Mouse (Mus musculus) brain, embryonic 14.5 days (tissue): ENCODE measurements around the gene Fam193b. TPM values are rescaled to one million over a fixed set of nuclear protein-coding genes. Genes with fewer than 3 reads are reported as not detected.

Source experiments
- DNase-seq: peaks from one replicate; pipeline ENCODE4 v3.0.0-alpha.2; 2011; ENCODE audit warnings: low read depth
- CTCF ChIP-seq: fragments of 200-500 bp; IDR thresholded peaks from 2 replicates; pipeline ENCODE4 v1.5.1; 2012; ENCODE audit warnings: inconsistent platforms, mild to moderate bottlenecking, moderate library complexity, borderline replicate concordance; ENCODE audit not compliant: insufficient read depth, insufficient read length; ENCODE audit errors: extremely low read depth
- POLR2A ChIP-seq: fragments of 200-500 bp; IDR thresholded peaks from 2 replicates; pipeline ENCODE4 v1.6.1; 2012; ENCODE audit warnings: mild to moderate bottlenecking, inconsistent platforms, borderline replicate concordance; ENCODE audit not compliant: poor library complexity, insufficient read depth, insufficient read length, severe bottlenecking; ENCODE audit errors: extremely low read depth
- polyA plus RNA-seq: library from polyadenylated mRNA; depleted of rRNA; stranded (reverse); fragments of >200 nt; gene quantifications from 2 replicates; pipeline ENCODE4 v1.2.3, GENCODE M21; 2012

Gene Fam193b
- polyA plus RNA-seq, 1 experiment, result 161 TPM

DNA sequence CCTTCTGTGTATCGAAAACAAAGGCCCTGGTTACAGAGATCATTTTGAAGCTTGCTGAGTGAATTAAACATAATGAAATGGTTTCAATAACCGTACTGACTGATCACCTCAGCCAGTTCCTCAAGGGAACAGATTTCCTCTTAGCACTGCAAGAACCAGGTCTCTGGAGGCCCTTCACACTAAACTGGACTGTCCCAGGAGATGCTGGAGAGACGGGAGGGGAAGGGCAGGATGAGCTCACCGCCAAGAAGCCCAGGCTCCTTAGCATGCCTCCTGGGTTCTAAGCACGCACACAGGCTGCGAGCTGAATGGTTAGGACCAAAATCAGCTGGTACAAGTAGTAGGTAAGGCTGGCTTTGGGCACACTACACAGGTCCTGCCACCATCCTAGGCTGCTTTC is 3.9 kb downstream of the Fam193b start:
- TF ChIP-seq CTCF (no peak), POLR2A (no peak)
- DNase-seq, result no peak

DNA sequence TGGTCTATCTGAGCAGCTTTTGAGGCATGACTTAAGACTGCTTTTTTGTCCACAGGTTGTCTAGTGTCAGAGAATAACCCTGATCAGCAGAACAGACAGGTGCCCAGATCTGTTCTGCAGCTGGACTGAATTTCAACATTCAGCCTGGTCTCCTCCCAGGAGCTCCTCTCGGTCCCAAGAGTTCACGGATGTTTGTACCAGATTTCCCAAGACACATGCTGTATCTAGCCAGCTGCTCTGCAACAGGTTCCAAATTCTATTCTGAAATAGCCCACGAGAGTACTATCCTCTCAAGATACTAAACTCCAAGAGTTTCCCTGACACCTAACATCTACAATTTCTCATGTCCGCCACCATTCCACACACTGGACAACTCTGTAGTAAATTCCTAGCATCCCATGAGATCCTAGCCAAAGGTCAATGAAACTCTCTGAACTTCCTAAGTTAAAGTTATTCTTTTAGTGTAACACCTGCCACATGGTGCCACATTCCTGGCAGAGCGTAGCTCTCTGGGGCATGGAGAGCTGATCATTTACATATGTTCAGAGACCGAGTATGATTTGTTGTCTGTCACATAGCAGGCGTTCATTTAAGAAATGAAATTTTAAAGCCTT is 7.5 kb downstream of the Fam193b start:
- no peak for DNase-seq
- TF ChIP-seq CTCF, result no peak
- no peak for TF ChIP-seq POLR2A

DNA sequence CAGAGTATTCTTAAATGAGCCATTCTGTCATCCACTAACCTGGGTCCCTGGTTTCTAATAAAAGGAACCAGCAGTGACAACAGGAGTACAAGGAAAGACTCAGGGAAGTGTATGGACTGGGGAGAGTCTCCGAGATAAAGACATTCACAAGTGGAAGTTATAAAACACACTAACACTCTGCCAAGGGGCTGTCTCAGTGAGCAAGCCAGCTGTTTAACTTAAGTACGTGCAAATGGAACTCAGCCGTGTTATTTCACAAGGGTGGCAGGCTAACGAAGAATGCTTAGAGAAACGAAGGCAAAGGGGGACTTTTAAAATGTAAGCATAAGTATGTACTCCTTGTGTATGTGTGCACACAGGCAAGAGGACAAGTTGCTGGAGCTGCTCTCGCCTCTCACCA is 13.4 kb downstream of the Fam193b start:
- no peak for DNase-seq
- TF ChIP-seq POLR2A, result no peak
- TF ChIP-seq CTCF, result no peak

DNA sequence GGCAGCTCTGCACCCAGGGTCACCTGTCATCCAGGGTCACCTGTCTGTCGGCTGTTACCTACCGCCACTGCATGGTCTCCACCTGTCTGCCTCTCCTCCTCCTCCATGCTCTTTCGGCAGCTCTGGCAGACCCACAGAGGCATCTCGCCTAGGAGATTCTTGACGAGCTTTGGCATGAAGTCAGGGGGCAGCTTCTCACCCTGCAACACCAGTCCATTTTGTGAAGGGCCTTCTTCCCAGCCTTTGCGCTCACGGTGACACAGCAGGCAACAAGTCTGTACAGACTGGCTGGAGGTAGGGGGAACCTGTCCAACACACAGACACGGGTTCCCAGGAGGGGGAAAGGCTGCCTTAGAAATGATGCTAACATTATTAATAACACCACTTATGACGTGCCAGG is 15.0 kb downstream of the Fam193b start:
- no peak for TF ChIP-seq CTCF
- no peak for TF ChIP-seq POLR2A
- no peak for DNase-seq

DNA sequence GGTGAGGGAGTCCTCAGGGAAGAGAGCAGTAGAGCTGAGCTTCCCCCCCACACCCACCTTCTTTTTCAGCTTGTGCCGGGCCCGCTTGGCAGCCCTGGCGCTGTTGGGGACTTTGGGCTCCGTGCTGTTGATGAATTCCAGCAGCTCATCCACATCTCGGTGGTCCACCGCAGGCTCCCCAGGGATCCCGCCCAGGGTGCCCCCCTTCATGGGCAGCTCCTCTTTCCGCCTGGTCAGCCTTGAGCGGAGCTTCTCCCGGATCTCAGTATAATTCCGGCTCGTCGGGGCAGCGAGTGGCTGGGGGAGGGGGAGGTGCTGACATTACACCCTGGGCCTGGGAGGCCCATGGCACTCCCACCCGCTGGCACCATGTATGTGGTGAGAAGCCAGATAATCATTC is 21.9 kb downstream of the Fam193b start:
- TF ChIP-seq POLR2A (no peak), CTCF (no peak)
- no peak for DNase-seq

DNA sequence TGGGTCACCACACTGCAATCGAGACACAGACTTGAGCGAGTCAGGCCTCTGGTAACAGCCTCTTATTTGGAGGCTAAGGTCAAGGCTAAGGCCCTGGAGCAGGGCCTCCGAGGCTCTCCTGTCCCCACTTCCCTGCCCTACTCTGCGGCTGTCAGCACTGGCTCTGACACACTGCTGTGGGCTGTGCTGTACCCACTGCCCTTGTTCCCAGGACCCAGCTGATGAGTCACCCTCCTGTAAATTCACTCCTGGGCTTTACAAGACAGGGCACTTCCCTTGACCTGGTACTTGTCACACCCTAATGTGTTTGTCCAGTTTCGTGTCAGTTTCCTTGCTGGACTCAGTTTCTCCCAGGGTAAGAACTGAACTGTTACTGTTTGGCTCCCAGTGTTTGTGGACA is 22.5 kb downstream of the Fam193b start:
- TF ChIP-seq POLR2A (no peak), CTCF (no peak)
- no peak for DNase-seq

DNA sequence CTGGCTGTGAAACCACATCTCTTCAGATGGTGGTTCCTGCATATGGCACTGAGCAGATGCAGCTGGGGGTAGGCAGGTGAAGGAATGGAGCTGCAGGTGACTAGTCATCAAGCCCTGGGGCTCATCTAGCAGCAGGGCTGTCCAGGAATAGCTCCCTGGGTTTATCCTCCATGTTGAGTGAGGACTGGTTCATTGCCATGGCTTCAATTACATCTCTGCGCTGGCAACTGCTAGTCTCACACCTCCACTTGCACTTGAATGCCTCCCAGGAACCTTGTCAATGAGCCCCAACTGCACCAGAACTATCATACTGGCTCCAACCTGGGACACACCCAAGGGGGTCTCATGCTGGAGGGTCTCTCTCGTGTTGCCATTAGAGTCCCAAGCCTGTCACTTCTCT is 23.0 kb downstream of the Fam193b start:
- TF ChIP-seq CTCF, result no peak
- TF ChIP-seq POLR2A, result no peak
- no peak for DNase-seq

DNA sequence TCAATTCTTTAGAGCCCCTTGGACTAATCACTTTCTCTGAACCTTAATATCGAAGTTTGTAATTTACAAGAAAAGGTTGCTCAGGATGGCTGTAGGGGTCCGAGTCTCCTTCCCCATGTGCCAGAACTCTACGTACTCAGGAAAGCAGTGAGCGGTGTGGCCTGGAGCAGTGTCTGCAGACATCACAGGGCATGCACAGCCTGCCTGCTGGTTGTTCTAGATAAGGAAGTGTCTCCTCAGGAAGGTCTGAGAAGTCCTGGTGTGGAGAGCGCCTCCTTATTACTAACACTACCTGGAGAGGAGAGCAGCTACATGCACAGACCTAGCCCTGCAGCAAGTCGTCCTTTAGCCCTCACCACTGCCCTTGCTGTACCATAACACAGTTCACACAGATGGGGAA is 26.1 kb downstream of the Fam193b start:
- no peak for TF ChIP-seq CTCF
- TF ChIP-seq POLR2A, result no peak

DNA sequence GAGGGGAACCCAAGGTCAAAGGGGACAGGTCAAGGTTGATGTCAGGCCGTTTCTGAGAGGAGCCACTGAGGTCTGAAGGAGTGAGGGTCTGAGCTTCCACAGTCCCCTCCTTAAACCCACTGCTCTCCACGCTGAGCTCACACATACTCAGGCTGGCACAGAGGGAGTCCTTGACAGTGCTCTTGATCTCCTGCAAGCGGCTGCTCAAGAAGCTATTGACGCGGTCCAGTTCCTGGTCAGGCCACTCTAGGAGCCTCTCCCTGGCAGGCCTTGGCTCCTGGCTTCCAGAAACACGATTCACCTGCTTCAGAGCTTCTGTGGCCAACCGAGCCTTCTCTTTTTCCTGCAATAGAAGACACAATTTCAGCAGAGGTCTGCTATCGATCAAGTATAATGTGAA is 27.5 kb downstream of the Fam193b start:
- DNase-seq, result no peak
- TF ChIP-seq CTCF (no peak), POLR2A (no peak)

More for the DNA sequence above, 26.1 kb downstream of the Fam193b start:
- DNase-seq, result no peak

DNA sequence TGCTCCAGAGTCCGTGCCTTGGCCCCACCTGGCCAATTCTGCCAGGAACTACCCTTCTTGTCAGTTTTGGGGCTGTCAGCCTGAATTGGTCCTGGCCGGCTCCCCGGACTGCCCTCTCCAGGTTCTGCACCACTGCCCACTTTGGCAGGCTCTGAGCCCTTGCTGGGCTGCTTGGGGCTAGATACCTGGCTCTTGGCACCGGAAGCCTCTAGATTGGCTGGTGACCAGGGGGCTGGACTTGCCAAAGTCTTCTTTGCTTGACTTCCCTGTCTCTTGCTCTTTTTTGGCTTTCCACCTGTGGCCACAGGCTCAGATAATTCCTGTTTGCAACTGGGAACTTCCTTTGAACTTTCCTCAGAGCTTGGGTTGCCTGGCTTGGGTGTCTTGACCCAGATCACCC is 28.0 kb downstream of the Fam193b start:
- no peak for DNase-seq
- TF ChIP-seq POLR2A, result no peak
- no peak for TF ChIP-seq CTCF

DNA sequence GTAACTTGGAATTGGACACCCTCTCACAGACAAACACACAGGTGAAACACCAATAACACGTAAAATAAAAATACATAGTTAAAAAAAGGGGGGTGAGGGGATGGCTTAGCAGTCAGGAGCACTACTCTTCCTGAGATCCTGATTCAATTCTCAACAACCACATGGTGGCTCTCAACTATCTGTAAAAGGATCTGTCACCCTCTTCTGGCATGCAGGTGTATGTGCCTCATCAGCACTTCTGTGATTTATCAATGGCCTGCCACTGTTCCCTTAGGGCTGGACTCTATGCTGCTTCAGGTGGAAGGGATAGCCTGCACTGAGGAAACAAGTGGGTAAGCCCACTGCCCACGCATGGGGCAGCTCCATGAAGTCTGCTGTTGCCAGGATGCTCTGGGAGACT is 30.0 kb downstream of the Fam193b start:
- TF ChIP-seq CTCF, result no peak
- no peak for TF ChIP-seq POLR2A
- no peak for DNase-seq
